Mouse (Mus musculus) spleen, adult 2 months (tissue): ENCODE data around the gene Hdc.

Experiments used
- CTCF ChIP-seq: fragments of 200-500 bp; IDR thresholded peaks from 2 replicates; pipeline ENCODE4 v1.5.1; 2011; ENCODE audit warnings: mild to moderate bottlenecking, inconsistent platforms; ENCODE audit not compliant: insufficient read depth, insufficient read length, insufficient replicate concordance; ENCODE audit errors: extremely low read depth
- POLR2A ChIP-seq: fragments of 200-500 bp; IDR thresholded peaks from 2 replicates; pipeline ENCODE4 v1.6.1; 2011; ENCODE audit warnings: low read depth, low read length, inconsistent platforms

DNA sequence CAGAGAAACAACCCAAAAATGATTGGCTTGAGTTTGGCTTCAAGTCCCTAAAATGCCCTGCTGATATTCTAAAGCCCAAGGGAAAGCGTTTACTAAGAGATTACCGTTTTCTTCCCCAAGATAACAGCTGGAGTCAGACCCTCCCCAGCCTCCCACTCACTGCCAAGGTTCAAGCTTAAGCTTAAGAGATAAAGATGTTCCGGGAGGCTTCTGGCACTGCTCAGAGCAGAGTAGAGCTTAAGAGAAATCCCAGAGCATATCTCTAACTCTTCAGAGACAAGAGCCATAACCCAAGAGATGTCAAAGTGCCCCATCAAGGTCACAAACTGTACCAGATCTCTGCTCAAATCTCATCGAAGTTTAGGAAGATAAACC, 12.4 kb downstream of the Hdc start:
- TF ChIP-seq POLR2A (no peak), CTCF (no peak)
